ENCODE assay signal across 25 mouse cellular contexts in the genomic region with DNA sequence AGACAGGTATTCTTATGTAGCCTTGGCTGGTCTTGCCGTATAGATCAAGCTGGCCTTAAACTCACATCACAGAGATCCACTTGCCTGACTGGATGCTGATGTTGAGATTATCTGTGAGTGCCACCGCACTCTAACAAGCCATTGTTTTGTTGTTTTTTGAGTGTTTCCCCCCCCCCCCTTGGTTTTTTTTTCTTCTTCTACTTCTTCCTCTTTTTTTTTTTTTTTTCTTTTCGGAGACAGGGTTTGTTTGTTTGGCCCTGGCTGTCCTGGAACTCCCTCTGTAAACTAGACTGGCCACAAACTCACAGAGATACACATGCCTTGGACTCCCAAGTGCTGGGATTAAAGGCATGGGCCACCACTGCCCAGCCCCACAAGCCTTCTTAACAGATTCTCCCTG. TPM values are rescaled to one million over a fixed set of nuclear protein-coding genes. Genes with fewer than 3 reads are reported as not detected.
DNase-seq lines count a peak whose midpoint lies in the region; ATAC-seq lines count a peak whose summit lies in the region.
"Had no signal": no experiment of that assay in that cellular context is flagged by ENCODE, and none has a peak within 500 bp of the region (broad histone marks: within the 10 kb centered on the region; RNA-seq: fewer than 3 reads in every experiment).

No protein-coding gene starts in this region.

- DNase-seq in kidney, adult 9 months, result peak; percentile 11
- no peak for DNase-seq in kidney, postnatal 14 days
- no peak for DNase-seq in liver, embryonic 11.5 days (ENCODE audit: low spot score)
- DNase-seq in splenic B cell, adult 2 months (ENCODE audit: low read depth, low spot score), result peak; percentile 17
- DNase-seq in midbrain, embryonic 14.5 days, result no peak
- DNase-seq: adrenal gland, adult 2 months; adrenal gland, postnatal 25 days; cerebellum, adult 11 months; cerebellum, adult 2 months; cerebellum, postnatal 25 days; forebrain, postnatal 0 days; gastrocnemius, postnatal 25 days; heart, adult 18-20 months; heart, postnatal 10 days; heart, postnatal 36 days had no signal

- peaks cover 65% of the 10 kb centered on the region for H3K4me1 ChIP-seq in liver, embryonic 15.5 days (replicated peaks)
- peaks cover 19% of the 10 kb centered on the region for H3K4me1 ChIP-seq in liver, embryonic 11.5 days (replicated peaks; ENCODE audit: control insufficient read depth, insufficient read depth, low read length)
- peaks cover 4% of the 10 kb centered on the region for H3K4me1 ChIP-seq in midbrain, embryonic 14.5 days (ENCODE audit: control insufficient read depth, insufficient read depth, low read length)

- H3K4me2 ChIP-seq in liver, embryonic 15.5 days, result no peak overlapping the region
- H3K4me2 ChIP-seq in liver, embryonic 11.5 days, result no peak overlapping the region
- no peak overlapping the region for H3K4me2 ChIP-seq in midbrain, embryonic 14.5 days (ENCODE audit: low read length)
- H3K4me2 ChIP-seq: embryonic facial prominence, embryonic 12.5 days; embryonic facial prominence, embryonic 15.5 days; heart, embryonic 12.5 days; heart, embryonic 15.5 days; hindbrain, embryonic 13.5 days had no signal

- no peaks in the 10 kb centered on the region for H3K9me3 ChIP-seq in liver, embryonic 15.5 days (replicated peaks)
- no peaks in the 10 kb centered on the region for H3K9me3 ChIP-seq in liver, embryonic 11.5 days (ENCODE audit: control insufficient read depth, low read length)
- H3K9me3 ChIP-seq in midbrain, embryonic 14.5 days (ENCODE audit: control insufficient read depth, low read length), result no peaks in the 10 kb centered on the region
- H3K9me3 ChIP-seq: embryonic facial prominence, embryonic 12.5 days; embryonic facial prominence, embryonic 15.5 days; G1E; heart, embryonic 12.5 days; heart, embryonic 15.5 days; hindbrain, embryonic 10.5 days; hindbrain, embryonic 13.5 days had no signal

- H3K27me3 ChIP-seq in liver, embryonic 15.5 days, result no peaks in the 10 kb centered on the region
- no peaks in the 10 kb centered on the region for H3K27me3 ChIP-seq in liver, embryonic 11.5 days (replicated peaks; ENCODE audit: control insufficient read depth, insufficient read depth, low read length)
- no peaks in the 10 kb centered on the region for H3K27me3 ChIP-seq in splenic B cell, adult 2 months (ENCODE audit: control insufficient read depth, insufficient read depth, low read length, poor library complexity, severe bottlenecking)
- no peaks in the 10 kb centered on the region for H3K27me3 ChIP-seq in midbrain, embryonic 14.5 days (ENCODE audit: control insufficient read depth, insufficient read depth, low read length)
- H3K27me3 ChIP-seq: embryonic facial prominence, embryonic 12.5 days; embryonic facial prominence, embryonic 15.5 days; heart, embryonic 12.5 days; heart, embryonic 15.5 days; hindbrain, embryonic 13.5 days had no signal

- peak overlapping the region; percentile 26; the same call in 1 of the 2 replicates for H3K27ac ChIP-seq in liver, embryonic 15.5 days (replicated peaks)
- no peak overlapping the region for H3K27ac ChIP-seq in liver, embryonic 11.5 days (ENCODE audit: low read depth, low read length)
- H3K27ac ChIP-seq in midbrain, embryonic 14.5 days (replicated peaks; ENCODE audit: low read depth, low read length), result no peak overlapping the region
- H3K27ac ChIP-seq: embryonic facial prominence, embryonic 12.5 days; embryonic facial prominence, embryonic 15.5 days; heart, embryonic 15.5 days; hindbrain, embryonic 10.5 days; hindbrain, embryonic 13.5 days had no signal

- ATAC-seq in liver, embryonic 15.5 days (ENCODE audit: insufficient read depth), result no peak
- no peak for ATAC-seq in liver, embryonic 11.5 days (replicated peaks; ENCODE audit: low FRiP score)
- no peak for ATAC-seq in midbrain, embryonic 14.5 days (ENCODE audit: low FRiP score, low TSS enrichment)
- ATAC-seq: forebrain, embryonic 14.5 days; forebrain, postnatal 0 days; hindbrain, embryonic 16.5 days had no signal

- no peak overlapping the region for H3K9ac ChIP-seq in liver, embryonic 15.5 days
- H3K9ac ChIP-seq in liver, embryonic 11.5 days (ENCODE audit: low read depth, low read length), result no peak overlapping the region
- no peak overlapping the region for H3K9ac ChIP-seq in midbrain, embryonic 14.5 days (replicated peaks; ENCODE audit: low read length)
- H3K9ac ChIP-seq: embryonic facial prominence, embryonic 12.5 days; embryonic facial prominence, embryonic 15.5 days; forebrain, postnatal 0 days; heart, embryonic 12.5 days; heart, embryonic 15.5 days; hindbrain, embryonic 13.5 days had no signal

- H3K36me3 ChIP-seq in liver, embryonic 15.5 days (replicated peaks), result peaks cover 41% of the 10 kb centered on the region
- H3K36me3 ChIP-seq in liver, embryonic 11.5 days (ENCODE audit: control insufficient read depth, insufficient read depth, low read length), result peaks cover 20% of the 10 kb centered on the region
- no peaks in the 10 kb centered on the region; the same call in 1 of the 2 replicates for H3K36me3 ChIP-seq in splenic B cell, adult 2 months (ENCODE audit: control insufficient read depth, insufficient read depth, low read length, poor library complexity, severe bottlenecking)
- H3K36me3 ChIP-seq in midbrain, embryonic 14.5 days (ENCODE audit: control insufficient read depth, insufficient read depth, low read length), result peaks cover 54% of the 10 kb centered on the region

- WGBS in liver, embryonic 15.5 days (ENCODE audit: insufficient replicate concordance), result 26% methylated on average over 3 of the region's 3 CpGs
- WGBS in liver, embryonic 11.5 days, result 61% methylated on average over 3 of the region's 3 CpGs
- 93% methylated on average over 3 of the region's 3 CpGs for WGBS in midbrain, embryonic 14.5 days

- H3K4me3 ChIP-seq in liver, embryonic 15.5 days (replicated peaks), result no peak overlapping the region
- H3K4me3 ChIP-seq in liver, embryonic 11.5 days (ENCODE audit: low read depth, low read length), result no peak overlapping the region
- no peak overlapping the region for H3K4me3 ChIP-seq in midbrain, embryonic 14.5 days (replicated peaks; ENCODE audit: low read depth, low read length)
- H3K4me3 ChIP-seq: embryonic facial prominence, embryonic 12.5 days; embryonic facial prominence, embryonic 15.5 days; heart, embryonic 12.5 days; heart, embryonic 15.5 days; hindbrain, embryonic 10.5 days; hindbrain, embryonic 13.5 days had no signal

RNA-seq across cellular contexts. Expression of a gene that starts 3.4 kb away (rescaled TPM):
- polyA plus RNA-seq in liver, embryonic 15.5 days (2015; fragmentation: Nextera tagmentation; extraction: Ambion mirVana), result 5.8 and 6.9 TPM in 2 replicates
- 13.4 and 17.6 TPM in 2 replicates for polyA plus RNA-seq in liver, embryonic 11.5 days (2014; fragmentation: Nextera tagmentation; extraction: Ambion mirVana)
- 10.5 and 14.2 TPM in 2 replicates for polyA plus RNA-seq in midbrain, embryonic 14.5 days (2014; fragmentation: Nextera tagmentation; extraction: Ambion mirVana)

RNA-seq across cellular contexts. Expression of a gene that starts 7.3 kb away (rescaled TPM):
- polyA plus RNA-seq in liver, embryonic 15.5 days (2015; fragmentation: Nextera tagmentation; extraction: Ambion mirVana), result 0.58 and 0.61 TPM in 2 replicates
- 0.29 and 1.5 TPM in 2 replicates for polyA plus RNA-seq in liver, embryonic 11.5 days (2014; fragmentation: Nextera tagmentation; extraction: Ambion mirVana)
- polyA plus RNA-seq in midbrain, embryonic 14.5 days (2014; fragmentation: Nextera tagmentation; extraction: Ambion mirVana), result 0.53 and 0.89 TPM in 2 replicates

RNA-seq across cellular contexts. Expression of a gene that starts 17.9 kb away (rescaled TPM):
- polyA plus RNA-seq in liver, embryonic 15.5 days (2015; fragmentation: Nextera tagmentation; extraction: Ambion mirVana), result not detected in 2 replicates
- polyA plus RNA-seq in liver, embryonic 11.5 days (2014; fragmentation: Nextera tagmentation; extraction: Ambion mirVana), result not detected in 2 replicates
- 0.94 TPM in 1 of 2 replicates, not detected in the other for polyA plus RNA-seq in midbrain, embryonic 14.5 days (2014; fragmentation: Nextera tagmentation; extraction: Ambion mirVana)
- polyA plus RNA-seq: embryonic facial prominence, embryonic 12.5 days; forebrain, embryonic 14.5 days; G1E; heart, embryonic 12.5 days; hindbrain, embryonic 10.5 days had no signal

RNA-seq across cellular contexts. Expression of a gene that starts 21.2 kb away (rescaled TPM):
- polyA plus RNA-seq in liver, embryonic 15.5 days (2015; fragmentation: Nextera tagmentation; extraction: Ambion mirVana), result 51.2 and 51.5 TPM in 2 replicates
- polyA plus RNA-seq in liver, embryonic 11.5 days (2014; fragmentation: Nextera tagmentation; extraction: Ambion mirVana), result 96.9 and 99.2 TPM in 2 replicates
- polyA plus RNA-seq in midbrain, embryonic 14.5 days (2014; fragmentation: Nextera tagmentation; extraction: Ambion mirVana), result 181 and 207 TPM in 2 replicates

RNA-seq across cellular contexts. Expression of a gene that starts 27.2 kb away (rescaled TPM):
- polyA plus RNA-seq in liver, embryonic 15.5 days (2015; fragmentation: Nextera tagmentation; extraction: Ambion mirVana), result 0.15 and 0.23 TPM in 2 replicates
- polyA plus RNA-seq in liver, embryonic 11.5 days (2014; fragmentation: Nextera tagmentation; extraction: Ambion mirVana), result 0.66 and 1.2 TPM in 2 replicates
- 0.65 and 0.87 TPM in 2 replicates for polyA plus RNA-seq in midbrain, embryonic 14.5 days (2014; fragmentation: Nextera tagmentation; extraction: Ambion mirVana)

Comparison
In these comparisons a context has a peak if more than half of its experiments do, and no peak if none do; other contexts are left out.
1. DNase-seq: peak in kidney, adult 9 months (single experiment) and splenic B cell, adult 2 months (single experiment); none in kidney, postnatal 14 days (single experiment), liver, embryonic 11.5 days (single experiment) and midbrain, embryonic 14.5 days (single experiment).